Mouse (Mus musculus) neural tube, embryonic 11.5 days (tissue): ENCODE results near the gene Fignl1. TPM values are rescaled to one million over a fixed set of nuclear protein-coding genes. Genes with fewer than 3 reads are reported as not detected.

ENCODE experiments used
- ATAC-seq: fragments of 200-750 bp; cut with Nextera tagmentation; 2 replicates; pipeline ENCODE4 v1.8.0; 2017; ENCODE audit warnings: moderate number of reproducible peaks, mild to moderate bottlenecking, moderate TSS enrichment, moderate library complexity; ENCODE audit not compliant: insufficient read depth, low FRiP score, low TSS enrichment
- DNase-seq: peaks from one replicate; pipeline ENCODE4 v3.0.0-alpha.2; 2015; ENCODE audit warnings: low spot score
- H3K27ac ChIP-seq: fragments of 300-500 bp; sonication (generic); 2 replicates; pipeline ENCODE4 v1.5.1; 2014; ENCODE audit warnings: low read depth, mild to moderate bottlenecking, low read length
- H3K27me3 ChIP-seq: fragments of 300-500 bp; sonication (generic); 2 replicates; pipeline ENCODE4 v1.6.1; 2014; ENCODE audit warnings: mild to moderate bottlenecking, low read length, mixed read lengths; ENCODE audit not compliant: control insufficient read depth, insufficient read depth
- H3K36me3 ChIP-seq: fragments of 300-500 bp; sonication (generic); 2 replicates; pipeline ENCODE4 v1.6.1; 2014; ENCODE audit warnings: mild to moderate bottlenecking, low read length, moderate library complexity, mixed read lengths; ENCODE audit not compliant: control insufficient read depth, insufficient read depth
- H3K4me1 ChIP-seq: fragments of 300-500 bp; sonication (generic); 2 replicates; pipeline ENCODE4 v1.6.1; 2014; ENCODE audit warnings: low read length, mixed read lengths; ENCODE audit not compliant: control insufficient read depth, insufficient read depth
- H3K4me2 ChIP-seq: fragments of 300-500 bp; sonication (generic); 2 replicates; pipeline ENCODE4 v1.6.1; 2014; ENCODE audit warnings: low read depth, mild to moderate bottlenecking, moderate library complexity
- H3K4me3 ChIP-seq: fragments of 300-500 bp; sonication (generic); 2 replicates; pipeline ENCODE4 v1.5.1; 2014; ENCODE audit warnings: low read depth, low read length
- H3K9ac ChIP-seq: fragments of 300-500 bp; sonication (generic); 2 replicates; pipeline ENCODE4 v1.6.1; 2014; ENCODE audit warnings: mild to moderate bottlenecking, low read length
- H3K9me3 ChIP-seq: fragments of 300-500 bp; sonication (generic); 2 replicates; pipeline ENCODE4 v1.6.1; 2016; ENCODE audit warnings: low read length; ENCODE audit not compliant: control insufficient read depth
- WGBS: fragments of 180-500 bp; shearing (Covaris S2); extraction: QIAGEN DNeasy Blood & Tissue Kit; methylation state at CpG from one replicate; pipeline ENCODE4 v1.1.7; 2014; 5-methylcytosine and 5-hydroxymethylcytosine counted together
- polyA plus RNA-seq: library from polyadenylated mRNA; unstranded; fragments of >200 nt; fragmentation: Nextera tagmentation; extraction: Ambion mirVana; gene quantifications from 2 replicates; pipeline ENCODE4 v1.2.1, GENCODE M21; 2014

The Fignl1 gene
- polyA plus RNA-seq = 71.6 and 76.6 TPM in 2 replicates

DNA sequence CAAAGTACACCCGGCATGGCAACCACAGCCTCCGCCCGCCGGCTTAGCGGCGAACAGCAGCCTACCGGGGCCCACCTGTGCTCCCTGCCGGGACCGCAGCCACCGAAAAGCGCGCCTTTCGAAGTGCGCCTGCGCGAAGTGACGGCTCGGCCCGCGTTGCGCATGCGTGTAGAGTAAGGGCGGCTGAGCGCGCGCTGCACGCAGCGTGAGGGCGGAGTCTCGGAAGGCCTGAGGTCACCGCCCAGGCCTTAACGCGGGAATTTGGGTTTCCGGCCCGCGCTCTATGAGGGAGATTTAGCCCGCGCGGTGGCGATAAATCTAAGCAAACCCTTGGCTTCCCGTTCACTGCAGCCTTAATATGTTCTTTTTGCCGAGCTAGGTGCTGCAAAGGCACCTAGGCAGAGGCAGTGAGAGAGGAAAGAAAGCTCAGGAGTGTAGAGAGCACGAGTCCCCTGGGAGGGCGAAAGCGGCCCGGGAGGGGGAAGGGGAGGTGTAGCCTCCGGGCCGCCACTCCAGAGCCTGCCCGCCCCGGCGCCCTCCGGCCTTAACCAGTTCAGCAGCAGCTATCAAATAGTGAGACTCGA, at the start of gene Fignl1:
TSS of gene Fignl1 (minus strand) at position 143 of the 584 bp plus-strand sequence.
- peak within 1 kb of the TSS; percentile 99 for H3K27ac ChIP-seq
- WGBS = under 1% methylated on average over 53 of the region's 53 CpGs
- peak; percentile 93 for ATAC-seq

DNA sequence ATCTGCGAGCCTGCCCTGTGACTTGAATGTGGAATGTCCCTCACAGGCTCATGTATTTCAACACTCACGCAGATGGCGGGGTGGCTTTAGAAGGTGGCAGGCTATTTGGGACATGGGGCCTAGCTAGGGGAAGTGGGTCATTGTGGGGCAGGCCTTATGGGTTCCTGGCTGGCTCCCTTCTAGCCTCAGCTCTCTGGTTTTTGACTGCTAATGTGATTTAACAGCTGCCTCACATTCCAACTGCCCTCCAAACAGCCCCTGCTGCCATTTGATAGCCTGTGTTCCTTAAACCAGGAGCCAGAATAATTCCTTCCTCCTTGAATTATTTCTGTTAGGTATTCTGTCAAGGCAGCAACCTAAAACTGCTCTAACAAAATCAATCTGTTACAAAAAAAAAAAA, 48.2 kb upstream of the Fignl1 start:
- no peak overlapping the region for H3K4me2 ChIP-seq
- no peak overlapping the region for H3K27ac ChIP-seq
- no peaks in the 10 kb centered on the region for H3K27me3 ChIP-seq
- WGBS = 96% methylated on average over 3 of the region's 3 CpGs
- ATAC-seq (no peak), DNase-seq (no peak)
- H3K4me1 ChIP-seq = peaks cover 21% of the 10 kb centered on the region
- no peak overlapping the region for H3K4me3 ChIP-seq
- no peaks in the 10 kb centered on the region for H3K9me3 ChIP-seq
- H3K36me3 ChIP-seq = no peaks in the 10 kb centered on the region; the same call in 1 of the 2 replicates
- no peak overlapping the region for H3K9ac ChIP-seq

More for the DNA sequence above, at the start of gene Fignl1:
- Histone ChIP-seq H3K36me3 (no peaks in the 10 kb centered on the region; the same call in 1 of the 2 replicates), H3K4me3 (peak within 1 kb of the TSS; percentile 58), H3K27me3 (no peaks in the 10 kb centered on the region), H3K4me1 (peaks cover 9% of the 10 kb centered on the region), H3K9ac (peak within 1 kb of the TSS; percentile 92), H3K9me3 (no peaks in the 10 kb centered on the region), H3K4me2 (peak within 1 kb of the TSS; percentile 77)
- DNase-seq = peak; percentile 100

DNA sequence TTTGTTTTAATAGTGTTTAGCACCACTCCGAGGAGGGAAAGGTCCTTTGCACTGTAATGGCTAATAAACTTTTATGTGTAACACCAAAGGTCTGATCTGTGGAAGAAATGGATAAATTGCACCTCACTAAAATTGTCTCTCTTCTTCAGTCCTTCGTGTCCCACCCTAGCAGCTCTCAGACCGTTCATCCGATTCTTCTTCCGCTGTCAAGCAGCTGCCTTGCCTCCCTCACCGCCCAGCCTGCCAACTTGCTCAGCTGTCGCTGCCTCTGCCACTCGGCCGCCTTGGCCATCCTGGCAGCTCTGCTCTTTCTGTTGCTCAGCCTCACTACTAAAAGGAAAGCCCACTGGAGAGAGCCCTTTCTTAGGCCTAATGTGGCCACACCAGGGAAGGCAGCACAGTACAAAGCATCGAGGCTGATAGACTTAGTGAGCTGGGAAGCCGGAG, 46.9 kb upstream of the Fignl1 start:
- no peaks in the 10 kb centered on the region for H3K27me3 ChIP-seq
- H3K27ac ChIP-seq = peak overlapping the region; percentile 72
- no peaks in the 10 kb centered on the region; the same call in 1 of the 2 replicates for H3K36me3 ChIP-seq
- peak; percentile 31 for DNase-seq
- H3K4me2 ChIP-seq = no peak overlapping the region
- H3K4me3 ChIP-seq = no peak overlapping the region
- peak; percentile 25 for ATAC-seq
- peaks cover 21% of the 10 kb centered on the region for H3K4me1 ChIP-seq
- H3K9ac ChIP-seq = peak overlapping the region; percentile 43; the same call in 1 of the 2 replicates
- 21% methylated on average over 11 of the region's 11 CpGs for WGBS
- no peaks in the 10 kb centered on the region for H3K9me3 ChIP-seq

DNA sequence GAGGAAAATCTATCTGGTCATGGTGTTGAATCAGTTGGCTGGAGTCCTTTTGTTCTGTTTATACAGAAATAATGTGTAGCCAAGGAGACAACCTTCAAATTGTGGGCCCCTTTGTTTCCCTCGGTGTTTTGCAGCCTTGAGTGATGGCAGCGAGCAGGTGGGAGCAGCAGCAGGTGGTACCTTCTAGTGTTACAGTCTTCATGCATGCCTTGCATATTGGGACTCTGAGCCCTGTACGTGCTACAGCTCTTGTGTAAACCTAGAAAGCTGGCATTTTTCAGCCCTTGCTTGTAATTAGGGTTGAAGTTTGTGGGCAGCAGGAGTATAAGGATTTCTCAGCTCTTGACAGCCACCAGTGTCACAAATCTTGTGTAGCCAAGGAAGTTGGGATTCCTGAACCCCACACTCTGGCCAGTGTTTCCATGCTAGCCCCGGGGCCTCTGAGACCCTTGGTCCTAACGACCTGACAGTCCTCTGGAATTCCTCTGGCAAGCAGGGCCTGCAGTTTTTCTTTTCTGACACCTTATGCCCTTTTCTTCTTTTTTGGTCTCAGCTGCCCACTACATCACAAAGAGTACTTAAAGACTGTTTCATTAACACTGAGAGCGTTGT, 46.4 kb upstream of the Fignl1 start:
- Histone ChIP-seq H3K36me3 (no peaks in the 10 kb centered on the region; the same call in 1 of the 2 replicates), H3K27me3 (no peaks in the 10 kb centered on the region), H3K9me3 (no peaks in the 10 kb centered on the region), H3K27ac (peak overlapping the region; percentile 72), H3K4me1 (peaks cover 25% of the 10 kb centered on the region), H3K9ac (0 out of 2 replicates have a peak overlapping the region, but pooled peaks have one; percentile 43), H3K4me3 (no peak overlapping the region), H3K4me2 (no peak overlapping the region)
- DNase-seq (peak; percentile 75), ATAC-seq (peak; percentile 85)
- 12% methylated on average over 6 of the region's 6 CpGs for WGBS

DNA sequence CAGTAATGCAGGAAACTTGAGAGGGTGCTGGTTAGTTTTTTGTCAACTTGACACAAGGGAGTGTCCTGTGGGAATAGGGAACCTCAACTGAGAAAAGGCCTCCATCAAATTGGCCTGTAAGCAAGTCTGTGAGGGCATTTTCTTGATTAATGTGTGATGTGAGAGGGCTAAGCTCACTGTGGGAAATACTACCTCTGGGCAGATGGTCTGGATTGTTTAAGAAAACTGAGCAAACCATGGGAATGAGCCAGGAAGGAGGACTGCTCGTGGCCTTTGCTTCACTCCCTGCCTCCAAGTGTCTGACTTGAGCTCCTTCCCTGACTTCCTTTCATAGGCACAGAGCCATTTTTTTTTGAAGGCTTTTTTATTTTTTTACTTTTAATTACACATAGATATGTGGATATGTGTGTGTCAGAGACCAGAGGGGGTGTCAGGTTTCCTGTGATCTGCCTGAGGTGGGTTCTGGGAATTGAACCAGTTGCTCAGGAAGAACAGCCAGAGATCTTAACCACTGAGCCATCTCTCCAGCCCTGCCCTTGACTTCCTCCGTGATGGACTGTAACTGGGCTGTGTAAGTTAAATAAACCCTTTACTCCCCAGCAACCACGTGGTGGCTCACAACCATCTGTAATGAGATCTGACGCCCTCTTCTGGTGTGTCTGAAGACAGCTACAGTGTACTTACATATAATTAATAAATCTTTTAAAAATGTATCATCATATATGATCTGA, 45.1 kb upstream of the Fignl1 start:
- H3K4me2 ChIP-seq = no peak overlapping the region
- DNase-seq (peak; percentile 17), ATAC-seq (no peak)
- no peak overlapping the region for H3K27ac ChIP-seq
- H3K4me3 ChIP-seq = no peak overlapping the region
- H3K9ac ChIP-seq = no peak overlapping the region
- H3K36me3 ChIP-seq = no peaks in the 10 kb centered on the region; the same call in 1 of the 2 replicates
- H3K9me3 ChIP-seq = no peaks in the 10 kb centered on the region
- 39% methylated on average over 4 of the region's 4 CpGs for WGBS
- no peaks in the 10 kb centered on the region for H3K27me3 ChIP-seq
- peaks cover 25% of the 10 kb centered on the region for H3K4me1 ChIP-seq

DNA sequence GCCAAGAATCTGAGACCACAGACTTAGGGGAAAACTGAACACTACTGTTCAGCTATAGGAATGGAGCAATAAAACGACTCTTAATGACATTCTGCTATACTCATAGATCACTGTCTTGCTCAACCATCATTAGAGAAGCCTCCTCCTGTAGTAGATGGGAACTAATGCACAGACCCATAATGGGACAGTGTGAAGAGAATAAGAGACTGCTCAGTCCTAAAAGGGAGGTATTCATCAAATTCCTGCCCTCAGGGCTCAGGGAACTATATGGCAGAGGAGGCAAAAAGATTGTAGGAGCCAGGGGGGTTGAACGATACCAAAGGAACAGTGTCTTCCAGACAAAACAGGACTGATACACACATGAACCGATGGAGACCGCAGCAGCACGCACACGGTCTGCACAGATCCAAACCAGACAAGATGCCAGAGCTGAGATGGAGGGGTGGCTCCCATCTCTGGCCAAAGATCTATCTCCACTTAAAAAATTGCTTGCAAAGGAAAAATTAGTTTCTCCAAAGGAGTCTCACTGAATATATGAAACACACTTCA, 43.3 kb upstream of the Fignl1 start:
- ATAC-seq (no peak), DNase-seq (no peak)
- H3K4me1 ChIP-seq = peaks cover 25% of the 10 kb centered on the region
- H3K9me3 ChIP-seq = no peaks in the 10 kb centered on the region
- H3K27ac ChIP-seq = no peak overlapping the region; the same call in 1 of the 2 replicates
- WGBS = 58% methylated on average over 6 of the region's 6 CpGs
- no peaks in the 10 kb centered on the region for H3K27me3 ChIP-seq
- H3K4me3 ChIP-seq = no peak overlapping the region
- H3K4me2 ChIP-seq = no peak overlapping the region
- H3K36me3 ChIP-seq = no peaks in the 10 kb centered on the region; the same call in 1 of the 2 replicates
- H3K9ac ChIP-seq = no peak overlapping the region

DNA sequence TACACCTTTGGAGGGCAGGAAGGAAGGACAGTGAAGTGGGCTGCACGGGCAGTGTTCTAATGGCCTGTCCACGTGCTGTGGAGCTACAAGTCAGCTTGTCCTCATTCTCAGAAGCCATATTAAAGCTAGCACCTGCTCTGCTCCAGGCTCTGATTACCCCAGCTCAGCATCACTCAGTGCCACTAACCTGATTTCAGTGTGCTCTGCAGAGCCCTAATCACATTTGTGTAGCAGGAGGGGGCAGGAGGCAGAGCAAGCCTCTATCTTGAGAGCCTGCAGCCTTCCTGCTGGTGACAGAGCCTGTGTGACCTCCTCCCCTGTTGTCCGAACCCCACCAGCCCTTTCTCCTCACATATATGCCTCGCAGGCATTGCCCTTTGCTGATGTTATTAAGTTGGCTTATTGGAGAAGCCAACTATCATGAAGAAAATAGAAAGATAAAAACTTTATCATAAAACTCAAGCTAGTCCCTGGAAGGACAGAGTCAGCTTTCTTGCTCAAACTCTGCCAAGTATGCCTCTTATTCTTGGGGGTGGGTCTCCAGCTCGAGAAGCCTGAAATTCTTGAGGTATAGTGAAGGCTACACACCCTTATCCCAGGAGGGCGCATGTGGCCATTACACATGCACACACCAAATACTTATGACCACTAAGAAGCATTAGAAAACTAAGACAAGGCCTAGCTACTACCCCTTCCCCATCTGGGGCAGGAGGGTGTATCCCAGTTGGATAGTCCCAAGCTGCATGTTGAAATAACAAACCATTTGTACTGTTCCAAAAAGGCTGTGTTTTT, 41.9 kb upstream of the Fignl1 start:
- H3K4me2 ChIP-seq = no peak overlapping the region
- H3K9ac ChIP-seq = no peak overlapping the region
- ATAC-seq = no peak
- no peaks in the 10 kb centered on the region for H3K9me3 ChIP-seq
- whole genome bisulfite sequencing = 70% methylated on average over 6 of the region's 6 CpGs
- no peak overlapping the region for H3K4me3 ChIP-seq
- H3K36me3 ChIP-seq = no peaks in the 10 kb centered on the region; the same call in 1 of the 2 replicates
- H3K27me3 ChIP-seq = no peaks in the 10 kb centered on the region
- H3K27ac ChIP-seq = no peak overlapping the region
- peaks cover 23% of the 10 kb centered on the region for H3K4me1 ChIP-seq
- DNase-seq = no peak
